Mouse (Mus musculus) limb, embryonic 14.5 days (tissue): ENCODE measurements around the gene Mtmr10. TPM values are rescaled to one million over a fixed set of nuclear protein-coding genes. Genes with fewer than 3 reads are reported as not detected.

Experiments used
- ATAC-seq: fragments of 200-750 bp; cut with Nextera tagmentation; 2 replicates; pipeline ENCODE4 v1.8.0; 2017; ENCODE audit warnings: low read depth, moderate number of reproducible peaks, moderate TSS enrichment; ENCODE audit not compliant: low FRiP score
- DNase-seq: peaks from one replicate; pipeline ENCODE4 v3.0.0-alpha.2; 2015; ENCODE audit warnings: low spot score
- H3K27ac ChIP-seq: fragments of 300-500 bp; sonication (generic); replicated peaks from 2 replicates; pipeline ENCODE4 v1.5.1; 2014; ENCODE audit warnings: low read depth, mild to moderate bottlenecking, low read length, moderate library complexity, mixed read lengths
- H3K27me3 ChIP-seq: fragments of 300-500 bp; sonication (generic); 2 replicates; pipeline ENCODE4 v1.6.1; 2014; ENCODE audit warnings: low read length, mixed read lengths; ENCODE audit not compliant: control insufficient read depth, insufficient read depth
- H3K36me3 ChIP-seq: fragments of 300-500 bp; sonication (generic); 2 replicates; pipeline ENCODE4 v1.6.1; 2014; ENCODE audit warnings: mild to moderate bottlenecking, low read length, moderate library complexity, mixed read lengths; ENCODE audit not compliant: control insufficient read depth, insufficient read depth
- H3K4me1 ChIP-seq: fragments of 300-500 bp; sonication (generic); 2 replicates; pipeline ENCODE4 v1.6.1; 2014; ENCODE audit warnings: antibody characterized with exemption, low read length, mixed read lengths; ENCODE audit not compliant: control insufficient read depth, insufficient read depth
- H3K4me2 ChIP-seq: fragments of 300-500 bp; sonication (generic); replicated peaks from 2 replicates; pipeline ENCODE4 v1.6.1; 2014; ENCODE audit warnings: low read depth, mild to moderate bottlenecking, low read length, moderate library complexity; ENCODE audit not compliant: severe bottlenecking
- H3K4me3 ChIP-seq: fragments of 300-500 bp; sonication (generic); replicated peaks from 2 replicates; pipeline ENCODE4 v1.5.1; 2014; ENCODE audit warnings: low read length
- H3K9ac ChIP-seq: fragments of 300-500 bp; sonication (generic); 2 replicates; pipeline ENCODE4 v1.6.1; 2014; ENCODE audit warnings: mild to moderate bottlenecking, low read depth, low read length, moderate library complexity; ENCODE audit not compliant: severe bottlenecking
- H3K9me3 ChIP-seq: fragments of 300-500 bp; sonication (generic); 2 replicates; pipeline ENCODE4 v1.6.1; 2016; ENCODE audit warnings: low read length; ENCODE audit not compliant: control insufficient read depth
- POLR2A ChIP-seq: fragments of 200-500 bp; IDR thresholded peaks from 2 replicates; pipeline ENCODE4 v1.8.0; 2012; ENCODE audit warnings: inconsistent platforms, mild to moderate bottlenecking, moderate library complexity, borderline replicate concordance; ENCODE audit not compliant: insufficient read depth, insufficient read length; ENCODE audit errors: extremely low read depth
- WGBS: fragments of 180-500 bp; shearing (Covaris S2); extraction: QIAGEN DNeasy Blood & Tissue Kit; methylation state at CpG from one replicate; pipeline ENCODE4 v1.1.7; 2014; 5-methylcytosine and 5-hydroxymethylcytosine counted together
- polyA plus RNA-seq, 2 experiments: library from polyadenylated mRNA; depleted of rRNA in 1 of 2; stranded (reverse) in 1 of 2; unstranded in 1 of 2; fragments of >200 nt; fragmentation: Nextera tagmentation in 1 of 2; extraction: Ambion mirVana in 1 of 2; gene quantifications; 2 replicates each; pipeline versions ENCODE4 v1.2.1 to v1.2.3; 2012 to 2014

Gene Mtmr10
- polyA plus RNA-seq, 2 experiments = 10.0 to 15.8 TPM

GRCm38 (mm10) chr7:64291722-64292121 lies 4.3 kb downstream of the Mtmr10 start:
- Histone ChIP-seq H3K9ac (no peak overlapping the region), H3K27me3 (no peaks in the 10 kb centered on the region), H3K27ac (no peak overlapping the region), H3K4me1 (no peaks in the 10 kb centered on the region), H3K4me3 (no peak overlapping the region), H3K36me3 (peaks cover 7% of the 10 kb centered on the region; the same call in 1 of the 2 replicates), H3K4me2 (no peak overlapping the region), H3K9me3 (no peaks in the 10 kb centered on the region)
- 93% methylated on average over 10 of the region's 10 CpGs for WGBS
- no peak for TF ChIP-seq POLR2A
- ATAC-seq = no peak
- DNase-seq = no peak

- DNase-seq (no peak), ATAC-seq (no peak)
- Histone ChIP-seq H3K27me3 (no peaks in the 10 kb centered on the region), H3K9me3 (no peaks in the 10 kb centered on the region), H3K4me1 (no peaks in the 10 kb centered on the region), H3K4me2 (no peak overlapping the region), H3K4me3 (no peak overlapping the region), H3K9ac (no peak overlapping the region), H3K27ac (no peak overlapping the region), H3K36me3 (peaks cover 17% of the 10 kb centered on the region)
- 64% methylated on average over 5 of the region's 5 CpGs for WGBS
- no peak for TF ChIP-seq POLR2A
Observed at GRCm38 (mm10) chr7:64296286-64297010, 9.0 kb downstream of the Mtmr10 start.

GRCm38 (mm10) chr7:64310241-64310640 lies 22.8 kb downstream of the Mtmr10 start:
- H3K27ac ChIP-seq = no peak overlapping the region
- H3K4me3 ChIP-seq = no peak overlapping the region
- H3K4me2 ChIP-seq = no peak overlapping the region
- peaks cover 14% of the 10 kb centered on the region for H3K36me3 ChIP-seq
- no peaks in the 10 kb centered on the region for H3K27me3 ChIP-seq
- no peaks in the 10 kb centered on the region for H3K4me1 ChIP-seq
- no peak for DNase-seq
- no peak for TF ChIP-seq POLR2A
- no peak for ATAC-seq
- no peaks in the 10 kb centered on the region for H3K9me3 ChIP-seq
- no peak overlapping the region for H3K9ac ChIP-seq
- WGBS = 76% methylated on average over 7 of the region's 7 CpGs

GRCm38 (mm10) chr7:64310756-64311155 lies 23.3 kb downstream of the Mtmr10 start:
- no peak for DNase-seq

GRCm38 (mm10) chr7:64312811-64313210 lies 25.4 kb downstream of the Mtmr10 start:
- Histone ChIP-seq H3K9ac (no peak overlapping the region), H3K36me3 (peaks cover 12% of the 10 kb centered on the region; the same call in 1 of the 2 replicates), H3K9me3 (no peaks in the 10 kb centered on the region), H3K4me2 (no peak overlapping the region), H3K27me3 (no peaks in the 10 kb centered on the region), H3K4me3 (no peak overlapping the region), H3K4me1 (no peaks in the 10 kb centered on the region), H3K27ac (no peak overlapping the region)
- DNase-seq = no peak
- no peak for ATAC-seq
- 87% methylated on average over 7 of the region's 7 CpGs for WGBS
- TF ChIP-seq POLR2A = no peak

More at GRCm38 (mm10) chr7:64310756-64311155, 23.3 kb downstream of the Mtmr10 start:
- Histone ChIP-seq H3K9ac (no peak overlapping the region), H3K9me3 (no peaks in the 10 kb centered on the region), H3K4me1 (no peaks in the 10 kb centered on the region), H3K36me3 (peaks cover 13% of the 10 kb centered on the region), H3K27ac (no peak overlapping the region), H3K4me2 (no peak overlapping the region), H3K27me3 (no peaks in the 10 kb centered on the region), H3K4me3 (no peak overlapping the region)
- WGBS = 61% methylated on average over 2 of the region's 2 CpGs
- no peak for TF ChIP-seq POLR2A
- no peak for ATAC-seq
